22 mouse cellular contexts compared by ENCODE assay signal in genomic region chr9:34753891-34754290, GRCm38 (mm10).
DNase-seq lines count a peak whose midpoint lies in the region; ATAC-seq and TF ChIP-seq lines count a peak whose summit lies in the region.
"Had no signal": no experiment of that assay in that cellular context is flagged by ENCODE, and none has a peak within 500 bp of the region (broad histone marks: within the 10 kb centered on the region; RNA-seq: fewer than 3 reads in every experiment).

No protein-coding gene starts in this region.

- no peaks in the 10 kb centered on the region for H3K36me3 ChIP-seq in midbrain, embryonic 14.5 days (ENCODE audit: control insufficient read depth, insufficient read depth, low read length)
- H3K36me3 ChIP-seq: forebrain, embryonic 15.5 days; heart, embryonic 12.5 days; heart, embryonic 15.5 days had no signal

- no peak for ATAC-seq in midbrain, embryonic 14.5 days (ENCODE audit: low FRiP score, low TSS enrichment)
- ATAC-seq: forebrain, embryonic 15.5 days; hindbrain, postnatal 0 days had no signal

- DNase-seq in layer of hippocampus, adult 2 months (ENCODE audit: low spot score in 2 of 2) = no peak
- DNase-seq in layer of hippocampus, adult 9-11 months = no peak
- peak; percentile 62 for DNase-seq in ES-CJ7 (ENCODE audit: low read depth, low spot score)
- DNase-seq in ZHBTc4 (ENCODE audit: low read depth, low spot score) = peak; percentile 58
- DNase-seq in midbrain, embryonic 14.5 days = no peak
- DNase-seq in lung, postnatal 10 days = no peak
- no peak for DNase-seq in spleen, postnatal 10 days (ENCODE audit: low spot score in 2 of 2)
- DNase-seq: adrenal gland, postnatal 10 days; adrenal gland, postnatal 36 days; B cell, adult 2 months; cerebellum, adult 18-20 months; cerebellum, adult 9-10 months; cerebellum, postnatal 14 days; gastrocnemius, postnatal 25 days; heart, adult 18-20 months; heart, postnatal 10 days; heart, postnatal 36 days had no signal

- peak overlapping the region; percentile 61; the same call in 1 of the 2 replicates for H3K27ac ChIP-seq in layer of hippocampus, adult 2 months
- H3K27ac ChIP-seq in midbrain, embryonic 14.5 days (replicated peaks; ENCODE audit: low read depth, low read length) = 0 out of 2 replicates have a peak overlapping the region, but pooled peaks have one; percentile 33
- H3K27ac ChIP-seq: forebrain, embryonic 15.5 days; heart, embryonic 15.5 days; hindbrain, embryonic 14.5 days; hindbrain, postnatal 0 days had no signal

- no peaks in the 10 kb centered on the region; the same call in 1 of the 2 replicates for H3K4me1 ChIP-seq in midbrain, embryonic 14.5 days (ENCODE audit: control insufficient read depth, insufficient read depth, low read length)

- no peaks in the 10 kb centered on the region for H3K27me3 ChIP-seq in midbrain, embryonic 14.5 days (ENCODE audit: control insufficient read depth, insufficient read depth, low read length)
- H3K27me3 ChIP-seq: forebrain, embryonic 15.5 days; heart, embryonic 12.5 days; heart, embryonic 15.5 days had no signal

- TF ChIP-seq CTCF in layer of hippocampus, adult 2 months (conservative IDR thresholded peaks at IDR 0.05) = no peak

- no peak overlapping the region for H3K4me3 ChIP-seq in layer of hippocampus, adult 2 months
- H3K4me3 ChIP-seq in midbrain, embryonic 14.5 days (replicated peaks; ENCODE audit: low read depth, low read length) = no peak overlapping the region
- H3K4me3 ChIP-seq: forebrain, embryonic 15.5 days; heart, embryonic 12.5 days; heart, embryonic 15.5 days had no signal

- no peak overlapping the region for H3K4me2 ChIP-seq in midbrain, embryonic 14.5 days (ENCODE audit: low read length)
- H3K4me2 ChIP-seq: forebrain, embryonic 15.5 days; heart, embryonic 12.5 days; heart, embryonic 15.5 days; hindbrain, embryonic 14.5 days had no signal

- WGBS in midbrain, embryonic 14.5 days = 64% methylated on average over 5 of the region's 5 CpGs

- H3K9me3 ChIP-seq in midbrain, embryonic 14.5 days (ENCODE audit: control insufficient read depth, low read length) = no peaks in the 10 kb centered on the region
- H3K9me3 ChIP-seq: forebrain, embryonic 15.5 days; heart, embryonic 12.5 days; heart, embryonic 15.5 days had no signal

- no peak overlapping the region for H3K9ac ChIP-seq in midbrain, embryonic 14.5 days (replicated peaks; ENCODE audit: low read length)
- H3K9ac ChIP-seq: forebrain, embryonic 15.5 days; heart, embryonic 12.5 days; heart, embryonic 15.5 days; hindbrain, embryonic 14.5 days had no signal

Comparison
In these comparisons a context has a peak if more than half of its experiments do, and no peak if none do; other contexts are left out.
1. DNase-seq: peak in ES-CJ7 (single experiment) and ZHBTc4 (single experiment); none in layer of hippocampus, adult 2 months (0 of 2), layer of hippocampus, adult 9-11 months (single experiment), midbrain, embryonic 14.5 days (single experiment), lung, postnatal 10 days (single experiment) and spleen, postnatal 10 days (0 of 2).